Mouse (Mus musculus) urinary bladder, postnatal 14 days (tissue): ENCODE data around the gene A630095N17Rik.

Experiments
- DNase-seq: peaks from one replicate; pipeline ENCODE4 v3.0.0; 2021; ENCODE audit warnings: low spot score

A630095N17Rik gene

DNA sequence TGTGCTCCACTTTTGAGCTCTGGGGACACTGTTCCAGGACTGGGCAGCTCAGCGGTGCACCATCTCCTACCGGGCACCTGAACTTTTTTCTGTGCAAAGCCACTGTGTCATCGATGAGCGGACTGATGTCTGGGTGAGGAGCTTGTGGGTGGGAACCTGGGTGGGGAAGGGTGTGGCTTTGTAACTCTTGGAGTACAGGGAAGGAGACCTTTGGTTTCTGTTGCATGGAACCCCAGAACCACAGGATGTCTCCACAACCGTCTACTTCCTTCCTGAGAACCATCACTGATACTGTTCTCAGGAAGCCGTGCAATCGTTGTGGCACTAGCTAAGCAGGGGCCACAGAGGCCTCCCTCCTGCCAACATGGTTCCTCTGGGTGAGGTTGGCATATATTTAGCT is 18.8 kb downstream of the A630095N17Rik start:
- DNase-seq, result no peak

DNA sequence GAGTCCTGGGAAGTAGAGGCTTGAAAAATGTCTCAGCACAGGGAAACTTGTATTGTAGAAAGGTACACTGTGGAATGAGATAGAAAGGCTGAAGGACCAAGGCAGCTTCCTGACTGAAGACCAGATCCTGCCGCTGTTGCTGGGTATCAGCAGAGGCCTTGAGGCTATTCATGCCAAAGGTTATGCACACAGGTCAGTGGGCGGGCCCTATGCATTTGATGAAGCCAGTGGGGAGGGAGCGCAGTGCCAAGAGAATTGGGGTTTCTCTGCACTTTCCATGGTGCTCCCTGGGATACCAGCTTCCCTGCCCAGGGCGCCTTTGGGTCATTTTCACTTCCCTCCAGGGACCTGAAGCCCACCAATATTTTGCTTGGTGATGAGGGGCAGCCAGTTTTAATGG is 19.4 kb downstream of the A630095N17Rik start:
- no peak for DNase-seq

- DNase-seq, result no peak
Measured at GRCm38 (mm10) chr1:75211141-75211708, 20.7 kb downstream of the A630095N17Rik start.

GRCm38 (mm10) chr1:75210136-75211087 is 21.5 kb downstream of the A630095N17Rik start, which contains the start of the genes Glb1l and Stk16:
TSS of gene Glb1l (minus strand) at chr1:75210813.
TSS of gene Stk16 (plus strand) at chr1:75210838.
- DNase-seq, result peak; percentile 97

GRCm38 (mm10) chr1:75208967-75209678 is 22.8 kb downstream of the A630095N17Rik start:
- DNase-seq, result peak; percentile 49

GRCm38 (mm10) chr1:75201236-75201635 is 30.7 kb downstream of the A630095N17Rik start:
- DNase-seq, result no peak

DNA sequence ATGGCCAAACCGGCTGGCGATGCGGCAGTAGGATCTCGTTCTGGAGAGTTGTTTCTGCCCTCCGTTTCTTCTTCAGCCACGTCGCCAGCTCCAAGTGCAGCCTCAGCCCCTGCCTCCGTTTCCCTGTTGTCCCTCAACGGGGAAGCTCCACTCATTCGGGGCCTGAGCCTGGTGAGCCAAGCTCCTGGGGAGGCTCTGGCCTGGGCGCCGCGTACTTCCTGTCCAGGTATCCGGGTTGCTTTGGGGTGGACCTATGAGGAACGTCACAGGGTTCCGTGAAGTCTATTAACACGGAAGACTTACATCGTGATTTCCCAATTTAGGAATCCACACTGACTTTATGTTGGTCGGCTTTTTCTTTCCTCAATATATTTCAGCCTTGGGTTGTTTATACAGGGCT is 39.5 kb downstream of the A630095N17Rik start:
- DNase-seq, result peak; percentile 65

- DNase-seq, result peak; percentile 95
Measured at GRCm38 (mm10) chr1:75191622-75192402, 40.1 kb downstream of the A630095N17Rik start, which contains the start of the genes Ankzf1 and Atg9a. TSS of gene Ankzf1 (plus strand) at chr1:75192151. TSS of gene Atg9a (minus strand) at chr1:75192196.

GRCm38 (mm10) chr1:75191258-75191621 is 40.7 kb downstream of the A630095N17Rik start:
- DNase-seq, result no peak

DNA sequence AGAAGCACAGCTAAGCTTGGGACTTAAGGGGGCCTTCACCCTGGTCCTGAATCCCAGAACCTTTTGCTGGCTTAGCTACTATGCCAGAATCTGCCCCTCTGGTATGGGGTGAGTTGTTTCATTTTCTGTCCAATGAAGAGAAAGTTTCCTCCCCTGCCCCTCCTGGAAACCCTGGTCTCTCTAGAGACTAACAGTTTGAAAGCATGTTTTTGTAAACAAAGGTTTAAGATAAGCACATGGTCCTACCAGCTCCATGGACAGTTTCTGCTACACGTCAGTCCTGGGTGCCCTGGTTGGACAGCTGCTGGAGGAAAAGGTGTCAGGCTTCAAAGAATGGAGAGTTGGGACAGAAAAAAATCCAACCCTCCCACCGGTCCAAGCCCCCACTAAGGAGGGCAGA is 41.3 kb downstream of the A630095N17Rik start:
- no peak for DNase-seq

DNA sequence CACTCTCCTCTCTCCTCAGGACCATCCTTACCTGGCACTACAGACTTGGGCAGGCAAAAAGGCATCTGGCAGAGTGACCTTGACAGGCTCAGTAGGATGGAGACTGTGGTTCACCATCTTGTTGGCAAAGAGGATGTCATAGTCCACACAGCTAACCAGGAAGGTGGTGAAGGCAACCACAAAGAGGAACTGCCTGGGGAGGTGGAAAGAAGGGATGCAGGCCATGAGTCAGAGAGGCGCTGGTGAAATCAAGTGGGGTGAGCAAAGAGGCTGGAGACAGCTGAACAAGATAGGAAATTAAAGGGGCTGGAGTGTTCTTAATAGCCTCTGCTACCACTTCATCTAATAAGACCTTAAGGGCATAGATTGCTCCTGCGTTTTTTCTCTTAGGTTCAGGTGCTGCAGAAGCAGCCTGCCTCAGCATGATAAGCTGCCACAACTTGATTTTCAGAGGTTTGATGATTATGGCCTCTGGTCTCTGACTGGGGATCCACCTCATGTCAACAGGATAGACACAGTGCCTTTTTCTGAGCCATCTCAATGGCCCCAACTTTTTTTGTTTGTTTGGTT is 43.9 kb downstream of the A630095N17Rik start:
- no peak for DNase-seq

DNA sequence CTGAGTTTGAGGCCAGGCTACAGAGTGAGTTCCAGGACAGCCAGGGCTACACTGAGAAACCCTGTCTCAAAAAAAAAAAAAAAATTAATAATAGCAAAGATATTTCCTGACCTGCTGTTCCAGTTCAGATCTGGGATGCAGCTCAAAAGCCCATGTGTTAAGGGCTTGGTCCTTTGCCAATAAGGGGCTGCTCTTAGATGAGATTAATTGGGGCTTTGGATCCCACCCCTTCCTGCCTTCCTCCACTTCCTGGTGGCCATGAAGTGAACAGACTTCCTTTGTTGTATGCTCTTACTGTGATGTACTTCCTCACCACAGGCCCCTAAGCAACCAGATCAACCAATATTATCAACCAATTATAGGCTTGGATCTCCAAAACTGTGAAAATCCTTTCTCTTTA is 44.8 kb downstream of the A630095N17Rik start:
- DNase-seq, result no peak

- DNase-seq, result no peak
Measured at GRCm38 (mm10) chr1:75185495-75185894, 46.4 kb downstream of the A630095N17Rik start.

- DNase-seq, result no peak
Measured at GRCm38 (mm10) chr1:75182160-75182559, 49.7 kb downstream of the A630095N17Rik start.

- DNase-seq, result no peak
Measured at GRCm38 (mm10) chr1:75181377-75181870, 50.5 kb downstream of the A630095N17Rik start.

DNA sequence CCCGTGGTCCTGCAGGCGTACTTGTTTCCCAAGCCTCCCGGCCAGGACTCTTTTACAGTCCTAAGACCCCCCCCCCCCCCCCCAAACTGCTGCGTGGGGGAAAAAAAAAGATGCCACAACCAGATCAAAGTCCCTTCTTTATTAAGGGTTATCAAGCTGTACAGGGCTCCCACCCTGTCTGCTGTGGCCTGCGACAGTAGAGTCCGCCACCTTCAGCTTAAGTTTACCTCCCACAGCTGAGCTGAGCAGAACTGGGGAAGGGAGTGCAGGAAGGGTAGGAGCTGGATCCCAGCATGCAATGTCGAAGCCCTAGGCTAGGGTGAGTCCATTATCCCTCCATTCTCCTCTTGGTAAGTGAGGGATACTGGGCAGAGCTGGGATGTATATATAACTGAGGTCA is 51.2 kb downstream of the A630095N17Rik start:
- DNase-seq, result no peak

DNA sequence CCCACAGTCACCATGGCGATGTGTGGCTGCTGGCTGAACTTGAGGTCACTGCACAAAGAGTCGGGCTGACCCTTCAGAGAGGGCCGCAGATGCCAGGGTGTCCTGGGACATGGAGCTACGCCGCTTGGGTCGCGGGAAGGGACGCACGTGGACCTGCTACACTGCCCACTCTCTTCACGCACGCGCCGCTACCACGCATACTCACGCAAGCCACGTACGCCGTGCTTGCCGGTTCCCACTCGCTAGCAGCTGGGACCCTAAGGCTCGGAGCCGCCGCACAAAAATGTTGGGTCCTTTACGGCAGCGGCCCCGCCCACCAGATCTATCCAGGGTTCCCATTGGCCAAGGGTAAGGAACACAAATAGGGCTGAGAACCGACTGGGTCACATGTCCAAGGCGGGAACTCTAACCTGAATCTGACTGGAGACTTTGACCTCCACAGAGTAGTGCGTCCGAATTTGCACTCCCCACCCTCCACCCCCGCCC is 51.8 kb downstream of the A630095N17Rik start, which contains the start of gene Abcb6:
Gene Abcb6, minus strand, starts transcription at position 288 of the 486 bp plus-strand sequence.
- peak; percentile 86 for DNase-seq

GRCm38 (mm10) chr1:75179334-75180104 is 52.4 kb downstream of the A630095N17Rik start:
- DNase-seq, result peak; percentile 14
